Mouse (Mus musculus) layer of hippocampus, adult 18-20 months (tissue): ENCODE data around the gene Zbed5. TPM values are rescaled to one million over a fixed set of nuclear protein-coding genes. Genes with fewer than 3 reads are reported as not detected.

Experiments used
- DNase-seq, 2 experiments: peaks; one replicate each; pipeline ENCODE4 v3.0.0; 2022; ENCODE audit warnings: low spot score in 2 of 2
- total RNA-seq, 2 experiments: library from RNA; stranded (reverse); gene quantifications; 2 replicates each; pipeline ENCODE4 v1.2.3; 2021

The Zbed5 gene
- total RNA-seq, 2 experiments from 2014 or later, result 5.6 to 6.3 TPM

DNA sequence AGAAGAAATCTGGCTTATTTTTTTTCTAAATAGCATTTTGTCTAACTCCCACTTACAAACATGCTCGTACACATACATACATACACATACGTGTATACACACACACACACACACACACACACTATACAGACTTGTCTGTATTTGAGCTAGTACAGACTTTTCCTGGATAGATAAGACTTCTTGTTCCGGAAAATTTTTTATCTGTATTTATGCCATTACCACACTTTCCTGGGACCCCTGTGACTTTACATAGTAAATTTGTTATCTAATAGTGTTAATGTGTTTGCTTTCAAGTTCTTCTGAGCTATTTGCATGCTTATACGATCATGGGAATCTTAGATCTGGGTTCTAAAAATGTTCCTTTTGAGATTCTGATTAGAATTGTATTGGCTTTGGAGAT lies 56.6 kb downstream of the Zbed5 start:
- no peak for DNase-seq

Other genes with a start within 250 kb of the Zbed5 start
- gene Zfp11, start 225.6 kb upstream of the Zbed5 start, total RNA-seq, result 1 to 10 TPM; 6.7 to 7.3 TPM
- gene Sept14, start 187.2 kb upstream of the Zbed5 start, total RNA-seq, result not detected
- 10 to 100 TPM; 77.8 to 85.9 TPM for gene Mrps17, start 180.2 kb upstream of the Zbed5 start, total RNA-seq
- 10 to 100 TPM; 78.8 to 79.8 TPM for gene Nipsnap2, start 170.7 kb upstream of the Zbed5 start, total RNA-seq
- gene Psph, start 108.3 kb upstream of the Zbed5 start, total RNA-seq, result 10 to 100 TPM; 27.7 to 29.7 TPM
- gene Sumf2, start 48.7 kb upstream of the Zbed5 start, total RNA-seq, result 10 to 100 TPM; 19.6 to 22.2 TPM
- gene Chchd2, start 8.3 kb upstream of the Zbed5 start, total RNA-seq, result 100 to 1,000 TPM; 479 to 483 TPM
- gene Phkg1, start 2.8 kb downstream of the Zbed5 start, total RNA-seq, result 10 to 100 TPM; 18.7 to 20.0 TPM
- gene Nupr1l, start 12.8 kb downstream of the Zbed5 start, total RNA-seq, result 1 to 10 TPM; 4.2 to 4.5 TPM
- gene Vkorc1l1, start 46.2 kb downstream of the Zbed5 start, total RNA-seq, result 10 to 100 TPM; 43.5 to 44.2 TPM
- 10 to 100 TPM in 1 of 2 experiments, 1 to 10 TPM in 1; 9.6 to 13.0 TPM for gene Gusb, start 107.3 kb downstream of the Zbed5 start, total RNA-seq
- 10 to 100 TPM; 22.6 to 25.4 TPM for gene Asl, start 133.5 kb downstream of the Zbed5 start, total RNA-seq
- 10 to 100 TPM; 37.0 to 39.3 TPM for gene Crcp, start 133.6 kb downstream of the Zbed5 start, total RNA-seq
- 10 to 100 TPM; 47.8 to 48.9 TPM for gene Tpst1, start 177.6 kb downstream of the Zbed5 start, total RNA-seq
- gene Kctd7, start 249.1 kb downstream of the Zbed5 start, total RNA-seq, result 10 to 100 TPM; 12.1 to 16.5 TPM